Mouse (Mus musculus) MEL (cell line): ENCODE measurements around the gene Khdrbs1.

Experiments used
- BHLHE40 ChIP-seq: IDR thresholded peaks from 2 replicates; pipeline ENCODE4 v1.6.1; 2012; ENCODE audit warnings: low read depth, mild to moderate bottlenecking, inconsistent platforms, low read length, improper control_type of control experiment, borderline replicate concordance
- CTCF ChIP-seq, 3 experiments: IDR thresholded peaks in 2 of 3; conservative IDR thresholded peaks in 1 of 3; 2 replicates each; pipeline ENCODE4 v1.5.1; 2011 to 2012; ENCODE audit warnings: low read length in 3 of 3, low read depth in 2 of 3, mild to moderate bottlenecking in 2 of 3, improper control_type of control experiment in 1 of 3, inconsistent platforms in 1 of 3, mixed read lengths in 1 of 3, moderate library complexity in 1 of 3; ENCODE audit not compliant: control insufficient read depth in 1 of 3, insufficient read depth in 1 of 3, poor library complexity in 1 of 3, severe bottlenecking in 1 of 3
- EP300 ChIP-seq, 2 experiments: IDR thresholded peaks; 2 replicates each; pipeline ENCODE4 v1.6.1; 2011; ENCODE audit warnings: improper control_type of control experiment in 2 of 2, low read length in 2 of 2, low read depth in 1 of 2, mild to moderate bottlenecking in 1 of 2
- ETS1 ChIP-seq: IDR thresholded peaks from 2 replicates; pipeline ENCODE4 v1.6.1; 2012; ENCODE audit warnings: low read depth, mild to moderate bottlenecking, inconsistent platforms, low read length, improper control_type of control experiment, moderate library complexity
- NRF1 ChIP-seq: IDR thresholded peaks from 2 replicates; pipeline ENCODE4 v1.6.1; 2014; ENCODE audit warnings: low read depth, mild to moderate bottlenecking, inconsistent platforms, low read length, improper control_type of control experiment, moderate library complexity; ENCODE audit not compliant: poor library complexity, insufficient read depth, severe bottlenecking
- USF1 ChIP-seq: IDR thresholded peaks from 2 replicates; pipeline ENCODE4 v1.6.1; 2014; ENCODE audit warnings: low read depth, mild to moderate bottlenecking, inconsistent platforms, low read length, improper control_type of control experiment, moderate library complexity
- ZMIZ1 ChIP-seq: IDR thresholded peaks from 2 replicates; pipeline ENCODE4 v1.6.1; 2012; ENCODE audit warnings: low read depth, mild to moderate bottlenecking, inconsistent platforms, low read length, improper control_type of control experiment, moderate library complexity
- ZNF384 ChIP-seq: IDR thresholded peaks from 2 replicates; pipeline ENCODE4 v1.6.1; 2012; ENCODE audit warnings: low read depth, mild to moderate bottlenecking, inconsistent platforms, low read length, improper control_type of control experiment

DNA sequence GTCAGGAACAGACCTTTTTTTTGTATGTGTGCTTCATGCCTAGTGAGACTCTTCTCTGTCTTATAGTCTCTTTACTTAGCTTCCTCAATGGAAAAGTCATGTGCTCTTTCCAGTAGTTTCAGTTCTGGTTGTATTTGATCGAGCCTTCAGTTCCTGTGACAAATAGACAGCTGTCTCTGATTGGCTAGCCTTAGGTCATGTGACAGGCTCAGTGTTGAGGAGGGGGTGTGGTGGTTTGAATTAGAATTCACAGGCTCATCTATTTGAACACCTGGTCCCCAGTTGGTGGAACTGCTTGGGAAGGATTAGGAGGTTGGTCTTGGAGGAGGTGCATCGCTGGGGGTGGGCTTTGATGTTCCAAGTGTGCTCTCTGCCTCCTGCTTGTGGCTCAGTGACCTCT is 47.5 kb upstream of the Khdrbs1 start:
- TF ChIP-seq CTCF (IDR thresholded peaks at IDR 0.05 in 2 of 3, conservative IDR thresholded peaks at IDR 0.05 in 1 of 3; ENCODE audit: control insufficient read depth in 1 of 3, insufficient read depth in 1 of 3, low read depth in 2 of 3, low read length in 3 of 3, poor library complexity in 1 of 3, severe bottlenecking in 1 of 3) (no peak), ZNF384 (no peak), USF1 (peak; percentile 84), NRF1 (no peak), EP300 (IDR thresholded peaks at IDR 0.05; ENCODE audit: low read depth in 1 of 2, low read length in 2 of 2) (no peak), BHLHE40 (no peak), ZMIZ1 (no peak), ETS1 (no peak)
